Mouse (Mus musculus) forebrain, embryonic 10.5 days (tissue): ENCODE measurements around the gene Gm9837. TPM values are rescaled to one million over a fixed set of nuclear protein-coding genes. Genes with fewer than 3 reads are reported as not detected.

Experiments
- DNase-seq: peaks from one replicate; pipeline ENCODE4 v3.0.0-alpha.2; 2017; ENCODE audit warnings: low spot score; ENCODE audit errors: extremely low spot score
- H3K27ac ChIP-seq: fragments of 300-500 bp; sonication (generic); 2 replicates; pipeline ENCODE4 v1.5.1; 2016; ENCODE audit warnings: mild to moderate bottlenecking
- H3K27me3 ChIP-seq: fragments of 300-500 bp; sonication (generic); 2 replicates; pipeline ENCODE4 v1.6.1; 2016; ENCODE audit warnings: mild to moderate bottlenecking; ENCODE audit not compliant: poor library complexity, severe bottlenecking
- H3K36me3 ChIP-seq: fragments of 300-500 bp; sonication (generic); replicated peaks from 2 replicates; pipeline ENCODE4 v1.6.1; 2016; ENCODE audit warnings: mild to moderate bottlenecking, moderate library complexity
- H3K4me1 ChIP-seq: fragments of 300-500 bp; sonication (generic); 2 replicates; pipeline ENCODE4 v1.6.1; 2016
- H3K4me3 ChIP-seq: fragments of 300-500 bp; sonication (generic); 2 replicates; pipeline ENCODE4 v1.5.1; 2016; ENCODE audit warnings: mild to moderate bottlenecking, moderate library complexity
- H3K9me3 ChIP-seq: fragments of 300-500 bp; sonication (generic); 2 replicates; pipeline ENCODE4 v1.6.1; 2016; ENCODE audit warnings: mild to moderate bottlenecking, moderate library complexity
- WGBS: fragments of 180-500 bp; shearing (Covaris S2); methylation state at CpG from one replicate; pipeline ENCODE4 v1.1.7; 2016; 5-methylcytosine and 5-hydroxymethylcytosine counted together
- polyA plus RNA-seq: library from polyadenylated mRNA; unstranded; fragments of >200 nt; fragmentation: Nextera tagmentation; extraction: Ambion mirVana; gene quantifications from 2 replicates; pipeline ENCODE4 v1.2.1, GENCODE M21; 2016

Gm9837 gene
- not detected in 2 replicates for polyA plus RNA-seq

- Histone ChIP-seq H3K4me1 (peaks cover 39% of the 10 kb centered on the region), H3K36me3 (no peaks in the 10 kb centered on the region), H3K4me3 (peak within 1 kb of the TSS; percentile 43), H3K9me3 (no peaks in the 10 kb centered on the region), H3K27me3 (peaks cover 100% of the 10 kb centered on the region), H3K27ac (peak within 1 kb of the TSS; percentile 44; the same call in 1 of the 2 replicates)
- WGBS = 3% methylated on average over 29 of the region's 29 CpGs
- peak; percentile 89 for DNase-seq
Measured at GRCm38 (mm10) chr11:53469968-53470695, at the start of gene Gm9837. Gene Gm9837 (minus strand): TSS chr11:53470479.

GRCm38 (mm10) chr11:53519207-53520121, 49.2 kb upstream of the Gm9837 start, which contains the start of gene Sept8:
Gene Sept8 (plus strand): TSS chr11:53519257.
- Histone ChIP-seq H3K27ac (peak within 1 kb of the TSS; percentile 93), H3K4me3 (peak within 1 kb of the TSS; percentile 94), H3K4me1 (peaks cover 60% of the 10 kb centered on the region), H3K36me3 (no peaks in the 10 kb centered on the region), H3K9me3 (no peaks in the 10 kb centered on the region), H3K27me3 (peaks cover 23% of the 10 kb centered on the region)
- DNase-seq = peak; percentile 67
- 4% methylated on average over 79 of the region's 79 CpGs for WGBS

DNA sequence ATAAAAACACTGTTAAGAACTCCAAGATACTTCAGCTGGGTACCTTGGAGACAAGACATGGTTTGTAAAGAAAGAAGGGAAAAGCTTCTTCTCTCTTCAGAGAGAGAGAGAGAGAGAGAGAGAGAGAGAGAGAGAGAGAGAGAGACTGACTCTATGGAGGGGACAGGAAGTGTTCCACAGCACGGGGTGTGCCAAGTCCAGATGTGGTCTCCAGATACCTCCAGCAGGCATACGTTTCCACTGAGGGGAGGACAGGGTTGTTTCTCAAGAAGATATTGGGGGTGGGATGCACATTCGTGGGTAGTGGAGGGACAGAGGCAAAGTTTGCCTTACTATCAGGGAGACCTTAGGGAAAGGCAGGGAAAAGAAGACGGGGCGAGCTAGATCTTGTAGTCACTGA, 48.5 kb upstream of the Gm9837 start:
- Histone ChIP-seq H3K27ac (no peak overlapping the region), H3K4me1 (peaks cover 53% of the 10 kb centered on the region), H3K9me3 (no peaks in the 10 kb centered on the region), H3K4me3 (peak overlapping the region; percentile 94; the same call in 1 of the 2 replicates), H3K27me3 (peaks cover 23% of the 10 kb centered on the region), H3K36me3 (no peaks in the 10 kb centered on the region)
- WGBS = 57% methylated on average over 5 of the region's 5 CpGs
- DNase-seq = no peak

GRCm38 (mm10) chr11:53516775-53517627, 46.7 kb upstream of the Gm9837 start:
- H3K9me3 ChIP-seq = no peaks in the 10 kb centered on the region
- no peak for DNase-seq
- peaks cover 26% of the 10 kb centered on the region for H3K27me3 ChIP-seq
- no peak overlapping the region for H3K27ac ChIP-seq
- H3K36me3 ChIP-seq = no peaks in the 10 kb centered on the region
- WGBS = 77% methylated on average over 8 of the region's 8 CpGs
- H3K4me1 ChIP-seq = peaks cover 41% of the 10 kb centered on the region
- H3K4me3 ChIP-seq = no peak overlapping the region

DNA sequence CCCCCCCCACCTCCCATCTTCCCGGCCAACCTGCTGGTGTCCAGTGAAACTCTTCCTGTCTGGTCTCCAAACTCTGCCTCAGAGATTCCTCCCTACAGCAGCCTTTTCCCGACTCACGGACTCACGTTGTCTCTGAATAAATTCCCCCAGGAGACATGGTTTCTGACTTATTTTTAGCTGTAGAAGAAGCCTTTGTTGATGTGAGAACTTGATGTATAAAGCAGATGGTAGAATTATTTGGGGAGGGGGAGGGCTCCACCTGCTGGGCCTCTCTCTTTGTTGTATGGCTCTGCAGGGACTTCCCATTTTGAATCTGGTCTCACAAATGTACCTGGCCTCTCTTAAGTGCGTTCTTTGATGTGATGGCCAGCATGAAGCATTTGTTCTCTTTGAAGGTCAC, 40.1 kb upstream of the Gm9837 start:
- Histone ChIP-seq H3K9me3 (no peaks in the 10 kb centered on the region), H3K4me3 (no peak overlapping the region), H3K4me1 (peaks cover 11% of the 10 kb centered on the region), H3K36me3 (no peaks in the 10 kb centered on the region), H3K27me3 (0 out of 2 replicates have a peak, but pooled peaks cover 6% of the 10 kb centered on the region), H3K27ac (no peak overlapping the region)
- DNase-seq = no peak
- 79% methylated on average over 5 of the region's 5 CpGs for WGBS

DNA sequence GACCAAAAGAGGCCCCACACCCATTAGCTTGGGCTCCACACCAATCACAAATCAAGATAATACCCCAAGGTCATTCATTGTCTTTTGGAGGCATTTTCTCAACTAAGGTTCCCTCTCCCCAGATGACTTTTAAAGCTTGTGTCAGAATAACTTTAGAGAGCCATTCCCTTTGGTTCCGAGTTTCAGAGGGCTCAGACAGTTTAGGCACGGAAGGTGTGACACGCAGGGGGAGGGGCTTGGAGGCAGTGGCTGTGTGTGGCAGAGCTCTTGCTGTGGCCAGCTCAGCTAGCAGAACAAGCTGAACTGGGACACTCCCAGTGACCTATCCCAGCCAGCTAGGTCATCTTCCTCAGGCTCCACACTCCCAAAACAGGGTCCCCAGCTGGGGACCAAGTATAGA, 38.3 kb upstream of the Gm9837 start:
- peaks cover 25% of the 10 kb centered on the region for H3K4me1 ChIP-seq
- 0 out of 2 replicates have a peak, but pooled peaks cover 6% of the 10 kb centered on the region for H3K27me3 ChIP-seq
- 60% methylated on average over 3 of the region's 3 CpGs for WGBS
- no peaks in the 10 kb centered on the region for H3K9me3 ChIP-seq
- H3K36me3 ChIP-seq = no peaks in the 10 kb centered on the region
- no peak overlapping the region for H3K4me3 ChIP-seq
- no peak for DNase-seq
- no peak overlapping the region for H3K27ac ChIP-seq

- no peak overlapping the region for H3K27ac ChIP-seq
- no peaks in the 10 kb centered on the region for H3K36me3 ChIP-seq
- DNase-seq = no peak
- 88% methylated on average over 7 of the region's 7 CpGs for WGBS
- H3K4me3 ChIP-seq = no peak overlapping the region
- peaks cover 25% of the 10 kb centered on the region for H3K4me1 ChIP-seq
- H3K9me3 ChIP-seq = no peaks in the 10 kb centered on the region
- 0 out of 2 replicates have a peak, but pooled peaks cover 6% of the 10 kb centered on the region for H3K27me3 ChIP-seq
Measured at GRCm38 (mm10) chr11:53508152-53508551, 37.9 kb upstream of the Gm9837 start.

GRCm38 (mm10) chr11:53507098-53507805, 37.0 kb upstream of the Gm9837 start:
- Histone ChIP-seq H3K4me1 (peaks cover 25% of the 10 kb centered on the region), H3K9me3 (no peaks in the 10 kb centered on the region), H3K27me3 (0 out of 2 replicates have a peak, but pooled peaks cover 6% of the 10 kb centered on the region), H3K36me3 (no peaks in the 10 kb centered on the region), H3K4me3 (no peak overlapping the region), H3K27ac (no peak overlapping the region)
- DNase-seq = no peak
- 91% methylated on average over 9 of the region's 9 CpGs for WGBS

DNA sequence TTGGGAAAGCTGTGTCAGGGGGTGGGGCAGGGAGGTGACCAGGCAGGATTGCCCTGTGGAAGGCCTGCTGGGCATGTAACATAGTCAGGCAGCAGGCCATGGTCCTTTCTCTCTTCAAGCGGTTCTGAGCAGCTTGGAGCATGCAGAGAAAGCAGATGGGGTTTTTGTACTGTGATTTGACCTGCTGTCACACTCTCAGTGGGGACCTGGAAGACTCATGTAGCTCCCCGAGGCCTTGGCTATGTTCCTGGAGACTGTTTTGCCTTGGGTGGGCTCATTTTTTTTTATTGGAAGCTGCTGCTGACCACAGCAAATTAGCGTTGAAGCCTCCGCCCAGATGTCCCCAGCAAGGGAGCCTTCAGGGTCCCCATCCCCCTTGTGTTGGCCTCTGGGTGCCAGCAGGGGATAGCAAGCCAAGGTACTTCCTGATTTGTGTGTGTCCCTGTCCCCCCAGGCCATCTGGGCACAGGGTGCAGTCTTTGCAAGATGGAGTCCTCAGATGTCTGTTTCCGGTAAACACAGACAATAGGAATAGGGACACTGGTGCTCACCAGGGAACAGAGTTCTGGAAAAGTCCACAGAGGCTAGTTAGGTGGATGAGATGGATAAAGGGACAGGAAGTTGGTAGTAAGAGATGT, 34.9 kb upstream of the Gm9837 start:
- peaks cover 17% of the 10 kb centered on the region for H3K27me3 ChIP-seq
- WGBS = 71% methylated on average over 5 of the region's 5 CpGs

GRCm38 (mm10) chr11:53504376-53504775, 34.1 kb upstream of the Gm9837 start:
- no peaks in the 10 kb centered on the region for H3K9me3 ChIP-seq

More for the DNA sequence above, 34.9 kb upstream of the Gm9837 start:
- DNase-seq = no peak
- Histone ChIP-seq H3K9me3 (no peaks in the 10 kb centered on the region), H3K4me3 (no peak overlapping the region), H3K4me1 (peaks cover 33% of the 10 kb centered on the region), H3K36me3 (no peaks in the 10 kb centered on the region), H3K27ac (no peak overlapping the region)

DNA sequence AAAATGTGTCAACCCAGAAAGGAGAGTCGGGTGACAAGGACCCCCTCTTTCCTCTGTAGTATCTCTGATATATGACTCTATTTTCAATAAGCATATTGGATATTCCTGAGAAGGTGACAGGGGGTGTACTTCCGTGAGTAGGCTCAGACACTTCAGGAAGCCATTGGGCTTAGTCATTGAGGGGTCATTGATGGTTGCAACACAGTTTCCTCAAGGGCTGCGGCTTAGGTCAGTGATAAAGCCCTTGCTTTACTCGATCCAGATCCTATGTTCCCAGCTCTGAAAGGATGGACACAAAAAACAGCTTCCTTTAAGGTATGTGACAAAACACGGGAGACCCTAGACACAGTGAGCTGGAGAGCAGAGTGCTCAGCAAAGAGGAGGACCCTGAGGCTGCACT, 33.5 kb upstream of the Gm9837 start:
- peaks cover 37% of the 10 kb centered on the region for H3K4me1 ChIP-seq
- H3K36me3 ChIP-seq = no peaks in the 10 kb centered on the region
- H3K27ac ChIP-seq = no peak overlapping the region
- H3K4me3 ChIP-seq = no peak overlapping the region
- 89% methylated on average over 5 of the region's 5 CpGs for WGBS
- H3K27me3 ChIP-seq = peaks cover 31% of the 10 kb centered on the region
- DNase-seq = no peak
- H3K9me3 ChIP-seq = no peaks in the 10 kb centered on the region

More at GRCm38 (mm10) chr11:53504376-53504775, 34.1 kb upstream of the Gm9837 start:
- H3K27me3 ChIP-seq = peaks cover 25% of the 10 kb centered on the region
- H3K4me3 ChIP-seq = no peak overlapping the region
- H3K27ac ChIP-seq = no peak overlapping the region
- no peaks in the 10 kb centered on the region for H3K36me3 ChIP-seq
- peaks cover 37% of the 10 kb centered on the region for H3K4me1 ChIP-seq
- 92% methylated on average over 8 of the region's 8 CpGs for whole genome bisulfite sequencing
- no peak for DNase-seq
